17 mouse cellular contexts compared by ENCODE assay signal in the genomic region with DNA sequence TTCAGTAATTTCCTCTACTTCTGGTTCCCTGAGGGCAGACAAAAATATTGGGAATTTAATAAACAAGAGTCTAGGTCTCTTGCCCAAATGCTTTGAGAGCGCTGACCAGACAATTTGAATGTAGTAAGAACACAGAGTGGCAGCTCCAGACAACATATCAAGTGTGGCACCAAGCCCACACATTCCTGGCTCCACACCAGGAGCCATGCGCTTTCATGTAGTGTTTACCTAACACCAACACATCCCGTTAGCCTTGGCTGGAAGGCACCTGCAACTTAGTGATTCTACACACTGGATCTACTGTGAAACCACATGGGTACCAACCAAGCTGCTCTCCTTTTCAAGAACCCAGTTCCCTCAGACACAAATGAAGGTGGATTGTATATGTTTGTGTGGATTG. TPM values are rescaled to one million over a fixed set of nuclear protein-coding genes. Genes with fewer than 3 reads are reported as not detected.
DNase-seq lines count a peak whose midpoint lies in the region; ATAC-seq and TF ChIP-seq lines count a peak whose summit lies in the region.
"Had no signal": no experiment of that assay in that cellular context is flagged by ENCODE, and none has a peak within 500 bp of the region (broad histone marks: within the 10 kb centered on the region; RNA-seq: fewer than 3 reads in every experiment).

No protein-coding gene starts in this region.

- no peaks in the 10 kb centered on the region for H3K9me3 ChIP-seq in liver, postnatal 0 days (ENCODE audit: low read length)
- no peaks in the 10 kb centered on the region for H3K9me3 ChIP-seq in forebrain, embryonic 14.5 days (replicated peaks; ENCODE audit: control insufficient read depth, low read length)
- H3K9me3 ChIP-seq: G1E; hindbrain, embryonic 10.5 days; midbrain, embryonic 15.5 days had no signal

- H3K27ac ChIP-seq in heart, adult 2 months: no peak overlapping the region
- H3K27ac ChIP-seq in liver, postnatal 0 days (ENCODE audit: low read depth): no peak overlapping the region
- no peak overlapping the region for H3K27ac ChIP-seq in forebrain, embryonic 14.5 days (ENCODE audit: low read depth, low read length)
- H3K27ac ChIP-seq: hindbrain, embryonic 10.5 days; liver, embryonic 14.5 days; midbrain, embryonic 15.5 days had no signal

- H3K36me3 ChIP-seq in heart, adult 2 months (ENCODE audit: control insufficient read depth, insufficient read depth, low read length): no peaks in the 10 kb centered on the region
- no peaks in the 10 kb centered on the region for H3K36me3 ChIP-seq in liver, postnatal 0 days (replicated peaks; ENCODE audit: insufficient read depth, low read length)
- no peaks in the 10 kb centered on the region for H3K36me3 ChIP-seq in forebrain, embryonic 14.5 days (ENCODE audit: control insufficient read depth, insufficient read depth, low read length)
- H3K36me3 ChIP-seq: G1E; hindbrain, embryonic 10.5 days; midbrain, embryonic 15.5 days had no signal

- no peak overlapping the region for H3K4me2 ChIP-seq in liver, postnatal 0 days (ENCODE audit: low read depth, low read length)
- no peak overlapping the region for H3K4me2 ChIP-seq in forebrain, embryonic 14.5 days (ENCODE audit: low read length)
- H3K4me2 ChIP-seq: midbrain, embryonic 15.5 days had no signal

- peak; percentile 45; the same call in 1 of the 2 replicates for TF ChIP-seq EP300 in heart, adult 2 months (IDR thresholded peaks at IDR 0.05; ENCODE audit: insufficient read depth, low read depth, low read length)
- no peak for TF ChIP-seq EP300 in liver, postnatal 0 days (IDR thresholded peaks at IDR 0.05; ENCODE audit: low read depth)

- intact Hi-C loops in heart, adult 2 months (cut with DNase I): no loop called here
- intact Hi-C loops in heart, postnatal 25 days (cut with DNase I): no loop called here
- intact Hi-C loops in heart, postnatal 36 days (cut with DNase I): no loop called here

- H3K4me1 ChIP-seq in heart, adult 2 months (ENCODE audit: control insufficient read depth, insufficient read depth, low read length): peaks cover 3% of the 10 kb centered on the region
- no peaks in the 10 kb centered on the region for H3K4me1 ChIP-seq in liver, postnatal 0 days (ENCODE audit: insufficient read depth)
- no peaks in the 10 kb centered on the region for H3K4me1 ChIP-seq in forebrain, embryonic 14.5 days (ENCODE audit: control insufficient read depth, insufficient read depth, low read length)
- H3K4me1 ChIP-seq: hindbrain, embryonic 10.5 days; midbrain, embryonic 15.5 days had no signal

- TF ChIP-seq POLR2A in heart, adult 2 months (IDR thresholded peaks at IDR 0.05; ENCODE audit: insufficient read depth, low read depth, low read length): no peak

- H3K4me3 ChIP-seq in heart, adult 2 months: no peak overlapping the region
- no peak overlapping the region for H3K4me3 ChIP-seq in liver, postnatal 0 days (ENCODE audit: low read depth, low read length)
- no peak overlapping the region for H3K4me3 ChIP-seq in forebrain, embryonic 14.5 days (ENCODE audit: low read depth, low read length)
- H3K4me3 ChIP-seq: hindbrain, embryonic 10.5 days; midbrain, embryonic 15.5 days had no signal

- peak; percentile 51 to 57 for DNase-seq in heart, adult 2 months
- DNase-seq in heart, postnatal 25 days (ENCODE audit: low spot score): no peak
- DNase-seq in liver, postnatal 0 days: peak; percentile 25
- DNase-seq in liver: no peak
- DNase-seq in heart, postnatal 36 days: peak; percentile 41 to 44
- no peak for DNase-seq in forebrain, embryonic 14.5 days (ENCODE audit: low spot score)
- no peak for DNase-seq in urinary bladder, postnatal 25 days (ENCODE audit: low spot score)
- DNase-seq: adrenal gland, postnatal 25 days; cerebellum, postnatal 25 days; gastrocnemius, postnatal 10 days; left cerebral cortex, postnatal 4 days; right cerebral cortex, postnatal 14 days had no signal

- ATAC-seq in liver, postnatal 0 days: no peak
- ATAC-seq in forebrain, embryonic 14.5 days: no peak
- ATAC-seq: forebrain, embryonic 16.5 days; midbrain, embryonic 15.5 days had no signal

- H3K9ac ChIP-seq in heart, adult 2 months (ENCODE audit: low read depth, low read length): no peak overlapping the region
- no peak overlapping the region for H3K9ac ChIP-seq in liver, postnatal 0 days (replicated peaks)
- H3K9ac ChIP-seq in forebrain, embryonic 14.5 days (ENCODE audit: low read length): no peak overlapping the region
- H3K9ac ChIP-seq: liver, embryonic 14.5 days; midbrain, embryonic 15.5 days had no signal

- no peaks in the 10 kb centered on the region for H3K79me2 ChIP-seq in heart, adult 2 months (replicated peaks; ENCODE audit: control insufficient read depth, insufficient read depth, low read length)

- no peak for TF ChIP-seq CTCF in heart, adult 2 months (IDR thresholded peaks at IDR 0.05)
- TF ChIP-seq CTCF in liver, postnatal 0 days (IDR thresholded peaks at IDR 0.05; ENCODE audit: low read depth): no peak

- H3K27me3 ChIP-seq in heart, adult 2 months (ENCODE audit: control insufficient read depth, insufficient read depth, low read length): no peaks in the 10 kb centered on the region
- H3K27me3 ChIP-seq in liver, postnatal 0 days (ENCODE audit: insufficient read depth, low read length): no peaks in the 10 kb centered on the region
- no peaks in the 10 kb centered on the region for H3K27me3 ChIP-seq in forebrain, embryonic 14.5 days (replicated peaks; ENCODE audit: control insufficient read depth, insufficient read depth, low read length)
- H3K27me3 ChIP-seq: midbrain, embryonic 15.5 days had no signal

- 35% methylated on average over 3 of the region's 3 CpGs for WGBS in heart, adult 2 months
- 52% methylated on average over 3 of the region's 3 CpGs for WGBS in liver, postnatal 0 days (ENCODE audit: insufficient replicate concordance)
- WGBS in forebrain, embryonic 14.5 days: 73% methylated on average over 3 of the region's 3 CpGs

RNA-seq across cellular contexts. Expression of a gene that starts 45.5 kb away (rescaled TPM):
- total RNA-seq in heart, adult 2 months (2021): 10 to 100 TPM; 10.9 to 18.4 TPM
- polyA plus RNA-seq in heart, adult 2 months (2012; rRNA removed): 11.2 and 17.8 TPM in 2 replicates
- total RNA-seq in heart, postnatal 25 days (2021): 10 to 100 TPM; 11.9 to 19.5 TPM
- polyA plus RNA-seq in liver, postnatal 0 days (2015; fragmentation: Nextera tagmentation; extraction: Ambion mirVana): 2.7 TPM in 2 replicates
- total RNA-seq in heart, postnatal 36 days (2021): 10 to 100 TPM; 16.6 to 20.9 TPM
- 8.6 and 9.6 TPM in 2 replicates for polyA plus RNA-seq in forebrain, embryonic 14.5 days (2014; fragmentation: Nextera tagmentation; extraction: Ambion mirVana)

Comparison
In these comparisons a context has a peak if more than half of its experiments do, and no peak if none do; other contexts are left out.
1. DNase-seq: peak in heart, adult 2 months (2 of 2), liver, postnatal 0 days (single experiment) and heart, postnatal 36 days (2 of 2); none in heart, postnatal 25 days (single experiment), liver (single experiment), forebrain, embryonic 14.5 days (single experiment) and urinary bladder, postnatal 25 days (single experiment).